Mouse (Mus musculus): ENCODE results near the gene C1qb. TPM values are rescaled to one million over a fixed set of nuclear protein-coding genes. Genes with fewer than 3 reads are reported as not detected.

Gene C1qb
- polyA plus RNA-seq, 1 experiment from 2014 or later, result 38.4 TPM

- Histone ChIP-seq H3K9me3 (no peaks in the 10 kb centered on the region), H3K4me1 (replicated peaks) (peaks cover 23% of the 10 kb centered on the region), H3K27me3 (ENCODE audit: insufficient read depth, poor library complexity, severe bottlenecking) (peaks cover 59% of the 10 kb centered on the region), H3K36me3 (no peaks in the 10 kb centered on the region), H3K27ac (no peak overlapping the region), H3K4me3 (no peak overlapping the region)
- WGBS, result 86% methylated on average over 4 of the region's 4 CpGs
- DNase-seq (ENCODE audit: low spot score), result no peak
These were observed 5.1 kb upstream of the C1qb start for GRCm38 (mm10) chr4:136891115-136891514.

- WGBS, result 90% methylated on average over 15 of the region's 15 CpGs
- H3K4me1 ChIP-seq (replicated peaks), result peaks cover 18% of the 10 kb centered on the region
- no peak overlapping the region for H3K4me3 ChIP-seq
- no peak for DNase-seq (ENCODE audit: low spot score)
- no peaks in the 10 kb centered on the region for H3K36me3 ChIP-seq
- no peak overlapping the region for H3K27ac ChIP-seq
- H3K9me3 ChIP-seq, result no peaks in the 10 kb centered on the region
- H3K27me3 ChIP-seq (ENCODE audit: insufficient read depth, poor library complexity, severe bottlenecking), result peaks cover 48% of the 10 kb centered on the region
These were observed 4.0 kb upstream of the C1qb start for GRCm38 (mm10) chr4:136889981-136890380.

GRCm38 (mm10) chr4:136887714-136888113 is 1.7 kb upstream of the C1qb start:
- Histone ChIP-seq H3K9me3 (no peaks in the 10 kb centered on the region), H3K36me3 (no peaks in the 10 kb centered on the region), H3K4me3 (no peak overlapping the region), H3K27ac (no peak overlapping the region), H3K4me1 (replicated peaks) (peaks cover 11% of the 10 kb centered on the region; the same call in 1 of the 2 replicates), H3K27me3 (ENCODE audit: insufficient read depth, poor library complexity, severe bottlenecking) (peaks cover 27% of the 10 kb centered on the region)
- WGBS, result 79% methylated on average over 5 of the region's 5 CpGs
- DNase-seq (ENCODE audit: low spot score), result no peak

- H3K27ac ChIP-seq, result no peak overlapping the region
- no peaks in the 10 kb centered on the region for H3K4me1 ChIP-seq (replicated peaks)
- no peaks in the 10 kb centered on the region for H3K9me3 ChIP-seq
- no peaks in the 10 kb centered on the region for H3K27me3 ChIP-seq (ENCODE audit: insufficient read depth, poor library complexity, severe bottlenecking)
- no peak overlapping the region for H3K4me3 ChIP-seq
- WGBS, result 24% methylated on average over 5 of the region's 5 CpGs
- H3K36me3 ChIP-seq, result no peaks in the 10 kb centered on the region
- no peak for DNase-seq (ENCODE audit: low spot score)
These were observed 7.4 kb downstream of the C1qb start for GRCm38 (mm10) chr4:136878601-136879000.

- Histone ChIP-seq H3K27me3 (ENCODE audit: insufficient read depth, poor library complexity, severe bottlenecking) (no peaks in the 10 kb centered on the region), H3K27ac (no peak overlapping the region), H3K4me3 (no peak overlapping the region), H3K9me3 (no peaks in the 10 kb centered on the region), H3K36me3 (no peaks in the 10 kb centered on the region), H3K4me1 (replicated peaks) (no peaks in the 10 kb centered on the region)
- WGBS, result 48% methylated on average over 8 of the region's 8 CpGs
- no peak for DNase-seq (ENCODE audit: low spot score)
These were observed 7.8 kb downstream of the C1qb start for GRCm38 (mm10) chr4:136878171-136878570.

GRCm38 (mm10) chr4:136876971-136877370 is 9.0 kb downstream of the C1qb start:
- Histone ChIP-seq H3K4me3 (no peak overlapping the region), H3K9me3 (no peaks in the 10 kb centered on the region), H3K27me3 (ENCODE audit: insufficient read depth, poor library complexity, severe bottlenecking) (no peaks in the 10 kb centered on the region), H3K36me3 (no peaks in the 10 kb centered on the region), H3K4me1 (replicated peaks) (no peaks in the 10 kb centered on the region), H3K27ac (no peak overlapping the region)
- WGBS, result 22% methylated on average over 7 of the region's 7 CpGs
- DNase-seq (ENCODE audit: low spot score), result peak; percentile 63

GRCm38 (mm10) chr4:136875012-136875411 is 11.0 kb downstream of the C1qb start:
- Histone ChIP-seq H3K9me3 (no peaks in the 10 kb centered on the region), H3K4me3 (no peak overlapping the region), H3K4me1 (replicated peaks) (0 out of 2 replicates have a peak, but pooled peaks cover 1% of the 10 kb centered on the region), H3K36me3 (no peaks in the 10 kb centered on the region), H3K27me3 (ENCODE audit: insufficient read depth, poor library complexity, severe bottlenecking) (0 out of 2 replicates have a peak, but pooled peaks cover under 1% of the 10 kb centered on the region), H3K27ac (no peak overlapping the region)
- WGBS, result 92% methylated on average over 14 of the region's 14 CpGs
- DNase-seq (ENCODE audit: low spot score), result no peak

- no peaks in the 10 kb centered on the region for H3K9me3 ChIP-seq
- no peaks in the 10 kb centered on the region for H3K36me3 ChIP-seq
- DNase-seq (ENCODE audit: low spot score), result no peak
- H3K4me1 ChIP-seq (replicated peaks), result peaks cover 55% of the 10 kb centered on the region
- H3K4me3 ChIP-seq, result no peak overlapping the region
- H3K27ac ChIP-seq, result no peak overlapping the region
- 87% methylated on average over 6 of the region's 6 CpGs for WGBS
- peaks cover 6% of the 10 kb centered on the region; the same call in 1 of the 2 replicates for H3K27me3 ChIP-seq (ENCODE audit: insufficient read depth, poor library complexity, severe bottlenecking)
These were observed 17.6 kb downstream of the C1qb start for GRCm38 (mm10) chr4:136868371-136868770.

GRCm38 (mm10) chr4:136867690-136868345 is 18.2 kb downstream of the C1qb start:
- peaks cover 60% of the 10 kb centered on the region for H3K4me1 ChIP-seq (replicated peaks)
- peaks cover 9% of the 10 kb centered on the region; the same call in 1 of the 2 replicates for H3K27me3 ChIP-seq (ENCODE audit: insufficient read depth, poor library complexity, severe bottlenecking)
- peak overlapping the region; percentile 92; the same call in 1 of the 2 replicates for H3K27ac ChIP-seq
- 19% methylated on average over 12 of the region's 12 CpGs for WGBS
- no peak overlapping the region for H3K4me3 ChIP-seq
- no peaks in the 10 kb centered on the region for H3K9me3 ChIP-seq
- peak; percentile 43 for DNase-seq (ENCODE audit: low spot score)
- no peaks in the 10 kb centered on the region for H3K36me3 ChIP-seq

GRCm38 (mm10) chr4:136865531-136865930 is 20.5 kb downstream of the C1qb start:
- Histone ChIP-seq H3K27ac (peak overlapping the region; percentile 92), H3K4me1 (replicated peaks) (peaks cover 83% of the 10 kb centered on the region), H3K4me3 (peak overlapping the region; percentile 22; the same call in 1 of the 2 replicates), H3K36me3 (no peaks in the 10 kb centered on the region), H3K9me3 (no peaks in the 10 kb centered on the region), H3K27me3 (ENCODE audit: insufficient read depth, poor library complexity, severe bottlenecking) (peaks cover 19% of the 10 kb centered on the region; the same call in 1 of the 2 replicates)
- no peak for DNase-seq (ENCODE audit: low spot score)
- WGBS, result 66% methylated on average over 5 of the region's 5 CpGs

- peak; percentile 93 for DNase-seq (ENCODE audit: low spot score)
- H3K9me3 ChIP-seq, result no peaks in the 10 kb centered on the region
- peaks cover 18% of the 10 kb centered on the region; the same call in 1 of the 2 replicates for H3K27me3 ChIP-seq (ENCODE audit: insufficient read depth, poor library complexity, severe bottlenecking)
- peak overlapping the region; percentile 92 for H3K27ac ChIP-seq
- no peaks in the 10 kb centered on the region for H3K36me3 ChIP-seq
- peaks cover 83% of the 10 kb centered on the region for H3K4me1 ChIP-seq (replicated peaks)
- peak overlapping the region; percentile 22 for H3K4me3 ChIP-seq
- WGBS, result 4% methylated on average over 15 of the region's 15 CpGs
These were observed 21.1 kb downstream of the C1qb start for GRCm38 (mm10) chr4:136864751-136865470.

GRCm38 (mm10) chr4:136863517-136863916 is 22.5 kb downstream of the C1qb start:
- H3K4me1 ChIP-seq (replicated peaks), result peaks cover 82% of the 10 kb centered on the region
- DNase-seq (ENCODE audit: low spot score), result no peak
- no peaks in the 10 kb centered on the region for H3K9me3 ChIP-seq
- peaks cover 13% of the 10 kb centered on the region; the same call in 1 of the 2 replicates for H3K27me3 ChIP-seq (ENCODE audit: insufficient read depth, poor library complexity, severe bottlenecking)
- 55% methylated on average over 9 of the region's 9 CpGs for WGBS
- H3K27ac ChIP-seq, result peak overlapping the region; percentile 92
- H3K36me3 ChIP-seq, result no peaks in the 10 kb centered on the region
- no peak overlapping the region for H3K4me3 ChIP-seq

- Histone ChIP-seq H3K27me3 (ENCODE audit: insufficient read depth, poor library complexity, severe bottlenecking) (peaks cover 16% of the 10 kb centered on the region; the same call in 1 of the 2 replicates), H3K9me3 (no peaks in the 10 kb centered on the region), H3K4me1 (replicated peaks) (peaks cover 79% of the 10 kb centered on the region), H3K4me3 (no peak overlapping the region), H3K27ac (peak overlapping the region; percentile 92), H3K36me3 (no peaks in the 10 kb centered on the region)
- 76% methylated on average over 2 of the region's 2 CpGs for WGBS
- DNase-seq (ENCODE audit: low spot score), result no peak
These were observed 23.6 kb downstream of the C1qb start for GRCm38 (mm10) chr4:136862411-136862810.
